Mouse (Mus musculus): Measurements from ENCODE around the gene Iqschfp.

The Iqschfp gene

DNA sequence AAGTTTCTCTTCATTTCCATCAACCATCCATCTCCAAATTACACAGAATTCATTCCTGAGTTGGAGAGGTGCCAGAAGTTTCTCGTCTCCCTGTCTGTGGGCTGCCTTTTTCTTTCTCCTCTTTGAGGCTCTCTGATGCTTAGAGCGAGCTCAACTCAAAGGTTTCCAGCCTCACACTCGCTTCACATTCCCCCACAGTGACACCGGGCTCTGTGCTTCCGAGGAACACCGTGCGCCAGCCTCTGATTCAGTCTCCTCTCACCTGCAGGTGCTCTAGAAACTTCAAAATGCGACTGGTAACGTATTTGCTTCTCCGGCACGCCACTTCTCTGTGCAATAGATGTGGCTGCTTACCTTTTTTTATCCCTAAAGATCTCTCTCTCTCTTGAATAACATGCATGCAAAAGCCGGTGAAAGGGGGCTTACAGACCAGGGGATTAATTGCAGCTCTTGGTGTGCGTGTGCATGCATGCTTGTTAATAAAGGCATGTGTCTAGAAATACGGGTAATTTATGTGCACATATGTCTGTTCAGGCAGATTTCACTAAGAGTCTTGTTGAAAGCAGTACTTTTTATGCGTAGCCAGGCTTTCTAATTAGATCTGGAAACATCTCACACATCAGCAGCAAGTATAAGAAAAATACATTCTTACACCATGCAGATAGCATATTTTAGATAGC is at the start of gene Iqschfp, which contains the start of gene Iqcj:
Gene Iqschfp, plus strand, starts transcription at position 207 of the 680 bp plus-strand sequence.
Gene Iqcj, plus strand, starts transcription at position 195 of the 680 bp plus-strand sequence.
- DNase-seq (ENCODE audit: low spot score in 2 of 2), result peak; percentile 57 to 59

DNA sequence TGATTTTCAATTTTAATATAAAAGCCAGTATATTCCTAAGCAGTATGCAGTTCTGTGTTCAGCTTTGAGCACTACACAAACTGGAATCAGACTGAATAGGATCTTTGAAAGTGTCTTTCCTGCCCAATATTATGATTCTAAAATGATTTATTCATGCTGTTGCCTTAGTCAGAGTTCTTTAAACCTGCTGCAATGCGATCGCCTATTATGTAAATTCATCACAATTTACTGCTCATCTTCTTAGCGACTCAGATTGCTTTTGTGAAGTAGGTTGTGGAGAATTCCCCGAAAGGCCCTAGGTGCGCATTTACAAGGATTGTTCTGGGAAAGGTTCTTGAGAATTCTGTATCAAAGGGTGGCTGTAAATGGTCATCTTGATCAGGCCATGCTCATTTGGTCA is 39.6 kb upstream of the Iqschfp start:
- DNase-seq (ENCODE audit: low spot score in 2 of 2), result no peak

DNA sequence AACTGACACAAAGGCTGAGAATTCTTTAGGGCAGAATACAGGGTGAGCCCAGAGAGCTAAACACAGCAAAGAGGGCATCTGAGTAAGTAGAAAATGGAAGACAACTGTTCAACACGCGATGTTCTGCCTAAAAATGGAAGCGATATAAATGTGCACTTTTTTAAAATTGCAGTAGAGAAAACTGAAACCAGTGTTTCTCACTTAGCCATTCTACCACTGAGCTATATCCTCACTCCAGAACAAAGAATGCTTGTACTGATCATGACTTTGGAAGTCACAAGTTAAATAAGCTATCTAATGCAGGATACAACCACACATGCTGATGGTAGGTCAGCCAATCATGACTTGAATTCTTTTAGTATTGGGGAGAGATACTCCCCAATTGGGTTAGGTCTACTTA is 30.5 kb upstream of the Iqschfp start:
- DNase-seq (ENCODE audit: low spot score in 2 of 2), result no peak

DNA sequence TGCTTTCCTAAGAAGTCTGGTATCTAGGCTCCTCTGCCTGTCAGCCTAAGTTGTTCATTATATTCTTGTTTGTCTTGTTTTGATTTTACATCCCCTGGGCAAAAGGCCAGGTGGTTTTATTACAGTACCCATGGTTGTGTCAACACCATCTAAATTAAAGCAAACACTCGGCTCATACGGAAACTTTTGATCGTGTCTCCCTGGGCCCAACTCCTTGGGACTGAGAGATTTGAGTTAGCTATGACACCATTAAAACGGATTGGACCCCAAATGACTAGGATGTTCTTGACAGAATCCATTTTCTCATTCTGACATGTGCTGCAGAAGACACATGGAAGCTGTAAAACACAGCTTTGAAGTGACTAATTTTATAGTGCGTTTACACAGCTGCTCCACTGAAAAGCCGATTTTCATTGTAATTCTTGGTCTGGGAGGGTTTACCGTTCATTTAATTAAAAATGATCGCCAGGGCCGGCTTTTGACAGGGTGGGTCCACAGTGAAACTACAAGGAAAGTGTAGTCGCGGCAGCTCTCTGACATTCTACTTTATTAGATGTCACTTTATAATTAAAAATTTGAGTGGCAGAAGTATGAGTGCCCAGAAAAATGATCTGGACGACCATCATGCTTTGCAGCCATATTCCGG is 24.5 kb upstream of the Iqschfp start:
- DNase-seq (ENCODE audit: low spot score in 2 of 2), result no peak

GRCm38 (mm10) chr3:67869424-67869823 is 22.6 kb upstream of the Iqschfp start:
- no peak for DNase-seq (ENCODE audit: low spot score in 2 of 2)

DNA sequence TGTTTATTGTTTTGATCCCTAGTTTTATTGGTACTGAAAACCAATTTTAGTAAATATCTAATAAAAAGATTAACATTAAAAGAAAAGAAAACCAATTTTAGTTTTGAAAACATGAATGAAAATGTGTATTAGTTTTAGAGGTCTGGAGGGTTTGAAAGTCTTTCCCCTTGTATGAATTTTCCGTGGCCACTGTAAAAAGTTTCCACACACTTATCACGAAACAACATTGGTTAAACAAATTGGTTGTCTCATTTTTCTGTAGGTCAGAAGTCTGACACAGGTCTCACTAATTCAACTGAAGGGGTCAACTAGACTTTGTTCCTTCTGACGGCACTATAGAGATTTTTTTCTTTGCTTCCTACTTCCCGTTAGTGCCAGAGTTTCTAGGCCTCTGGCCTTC is 14.8 kb upstream of the Iqschfp start:
- no peak for DNase-seq (ENCODE audit: low spot score in 2 of 2)

GRCm38 (mm10) chr3:67884335-67884734 is 7.7 kb upstream of the Iqschfp start:
- no peak for DNase-seq (ENCODE audit: low spot score in 2 of 2)

DNA sequence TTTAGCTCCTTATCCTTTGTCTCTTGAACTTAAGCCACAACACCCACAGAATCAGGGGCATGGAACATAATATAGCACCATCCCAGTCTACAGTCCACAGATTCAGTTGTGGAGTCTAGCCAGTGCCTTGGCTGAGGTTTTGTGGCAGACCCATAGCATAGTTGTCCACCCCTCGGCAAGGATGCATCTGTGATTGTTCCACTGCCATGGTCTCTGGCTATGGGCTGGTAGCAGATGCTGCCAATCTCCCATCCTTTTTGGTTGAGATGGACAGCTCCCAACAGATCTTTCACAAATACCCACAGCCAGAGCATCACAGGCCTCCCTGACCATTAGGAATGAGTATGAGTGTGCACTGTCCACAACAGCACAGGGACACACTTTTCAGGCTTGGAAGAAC is 5.9 kb upstream of the Iqschfp start:
- DNase-seq (ENCODE audit: low spot score in 2 of 2), result no peak

- no peak for DNase-seq (ENCODE audit: low spot score in 2 of 2)
Measured at GRCm38 (mm10) chr3:67887251-67887650, 4.8 kb upstream of the Iqschfp start.

DNA sequence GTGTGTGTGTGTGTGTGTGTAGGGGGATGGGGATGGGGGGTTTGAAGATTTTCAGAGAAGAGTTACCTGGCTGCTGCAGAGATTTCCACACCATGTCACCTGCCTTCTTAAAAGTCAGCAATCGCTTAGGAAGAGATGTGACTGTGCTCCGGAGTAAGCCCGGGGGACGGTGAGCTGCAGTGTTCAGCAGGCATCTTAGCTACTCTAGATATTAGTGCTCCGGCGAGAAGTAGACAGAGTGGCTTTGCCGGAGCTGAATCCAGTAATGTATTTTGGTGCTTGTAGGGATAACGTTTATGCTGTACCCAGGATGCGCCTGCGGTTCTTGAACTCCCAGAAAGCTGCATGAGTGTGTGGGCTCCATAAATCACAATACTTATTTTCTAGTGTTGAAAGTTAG is 736 bp downstream of the Iqschfp start:
- DNase-seq (ENCODE audit: low spot score in 2 of 2), result peak; percentile 33 to 54

DNA sequence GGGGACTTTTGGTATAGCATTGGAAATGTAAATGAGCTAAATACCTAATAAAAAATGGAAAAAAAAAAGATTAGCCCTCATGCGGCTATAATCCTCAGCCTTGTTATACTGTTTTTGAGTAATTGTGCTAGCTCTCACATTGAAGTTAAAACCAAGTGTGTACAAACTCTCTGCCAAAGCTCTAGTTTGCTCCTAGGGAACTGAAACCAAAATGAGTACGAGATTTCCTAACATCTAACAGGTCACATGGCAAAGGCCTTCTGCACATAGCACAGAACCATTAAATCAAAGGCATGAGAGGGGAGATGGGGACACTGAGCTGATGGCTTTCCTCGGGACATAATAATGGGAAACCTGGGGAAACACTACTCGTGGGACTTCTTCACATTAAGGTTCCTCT is 10.5 kb downstream of the Iqschfp start:
- DNase-seq (ENCODE audit: low spot score in 2 of 2), result no peak

DNA sequence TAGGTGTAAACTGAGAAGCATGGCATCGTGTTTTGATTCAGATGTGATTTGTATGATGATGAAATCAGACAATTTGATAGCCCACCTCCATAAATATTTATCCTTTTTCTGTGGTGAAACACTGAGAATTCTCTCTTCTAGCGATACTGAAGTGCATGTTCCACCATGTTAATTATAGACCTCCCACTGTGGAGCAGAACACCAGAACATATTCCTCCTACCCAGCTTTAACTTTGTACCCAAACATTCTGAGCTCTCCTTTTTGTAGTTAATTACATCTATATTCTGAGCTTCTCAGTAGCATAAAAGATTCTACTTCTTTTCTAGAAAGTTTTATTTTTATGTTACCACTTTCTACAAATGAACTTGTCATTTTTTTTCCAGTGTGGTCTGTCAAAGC is 16.6 kb downstream of the Iqschfp start:
- no peak for DNase-seq (ENCODE audit: low spot score in 2 of 2)

GRCm38 (mm10) chr3:67918098-67918497 is 26.1 kb downstream of the Iqschfp start:
- DNase-seq (ENCODE audit: low spot score in 2 of 2), result no peak

DNA sequence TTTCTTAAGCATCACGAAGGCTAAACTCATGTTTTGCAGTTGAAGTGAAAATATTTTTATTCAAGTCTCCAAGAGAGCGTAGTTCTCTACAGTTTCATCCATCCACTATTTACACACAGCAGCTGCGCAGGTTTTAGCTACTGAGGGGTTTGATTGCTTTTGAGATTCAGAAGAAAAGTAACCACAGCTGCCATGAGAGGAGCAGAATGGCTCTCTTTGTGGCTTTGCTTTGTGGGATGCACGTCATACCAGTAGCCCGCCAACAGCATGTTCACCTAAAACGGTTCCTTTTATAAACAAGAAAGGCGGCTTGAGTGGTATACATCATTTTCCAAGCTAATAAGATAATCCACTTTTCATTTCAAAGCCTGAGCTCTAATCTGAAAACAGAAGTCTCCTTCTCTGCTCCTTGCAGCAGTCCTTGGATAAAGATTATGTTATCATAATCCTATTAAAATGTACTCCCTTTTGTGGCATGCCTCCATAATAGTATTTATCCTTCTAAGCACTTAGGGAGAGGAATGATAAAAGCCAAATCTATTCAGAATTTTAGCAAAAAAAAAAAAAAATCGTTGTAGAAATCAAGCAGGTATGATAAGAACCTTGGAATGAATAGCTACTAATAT is 26.7 kb downstream of the Iqschfp start:
- DNase-seq (ENCODE audit: low spot score in 2 of 2), result no peak

- DNase-seq (ENCODE audit: low spot score in 2 of 2), result peak; percentile 12 to 16
Measured at GRCm38 (mm10) chr3:67923095-67923494, 31.1 kb downstream of the Iqschfp start.

DNA sequence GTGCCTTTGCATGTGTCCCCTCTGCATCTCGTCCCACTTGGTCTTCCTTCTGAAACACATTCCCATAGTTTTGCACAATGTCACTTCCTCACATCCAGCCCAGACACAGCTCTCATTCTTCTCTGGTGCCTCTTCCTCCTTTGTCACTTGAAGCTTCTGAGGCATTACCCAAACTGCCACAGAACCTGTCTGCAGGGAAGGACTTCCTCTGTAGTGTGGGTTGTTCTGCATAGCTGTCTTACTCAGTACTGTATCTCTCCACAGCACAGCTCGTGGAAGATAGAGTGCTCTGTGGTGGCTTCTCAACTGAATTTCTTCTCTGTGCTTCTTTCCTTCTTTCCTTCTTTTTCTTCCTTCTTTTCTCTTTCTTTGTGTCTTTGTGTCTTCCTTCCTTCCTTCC is 33.4 kb downstream of the Iqschfp start:
- DNase-seq (ENCODE audit: low spot score in 2 of 2), result no peak

DNA sequence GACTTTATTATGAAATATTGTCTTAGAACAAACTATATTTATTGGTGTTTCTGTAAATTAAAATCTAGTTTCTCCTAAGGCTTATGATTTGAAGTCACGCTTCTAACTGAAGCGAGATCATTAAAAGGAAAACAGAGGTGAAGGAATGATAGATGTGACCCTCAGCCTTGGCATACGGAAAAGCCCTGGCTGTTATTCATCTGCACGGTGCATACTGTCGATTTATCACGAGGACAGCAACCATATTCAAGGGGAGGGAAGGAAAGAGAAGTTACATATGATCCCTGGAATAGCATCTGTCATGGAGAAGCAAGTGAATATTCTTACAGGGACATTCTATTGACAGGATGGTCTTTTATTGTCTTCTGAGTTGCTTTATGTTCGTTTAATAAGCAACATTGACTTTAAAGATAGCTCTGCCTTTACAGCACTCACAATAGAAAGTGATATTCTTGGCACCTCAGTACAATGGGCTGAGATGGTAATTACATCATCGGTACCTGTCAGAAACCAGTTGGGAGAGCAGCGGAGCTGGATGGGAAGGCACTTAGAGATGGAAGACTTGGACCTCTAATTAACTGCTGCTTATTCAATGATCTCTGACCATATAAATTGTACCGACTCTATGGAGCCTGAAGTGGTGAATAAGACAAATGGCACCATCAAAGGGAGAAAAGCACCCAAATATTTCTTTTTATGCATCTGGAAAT is 38.5 kb downstream of the Iqschfp start:
- DNase-seq (ENCODE audit: low spot score in 2 of 2), result no peak

- DNase-seq (ENCODE audit: low spot score in 2 of 2), result no peak
Measured at GRCm38 (mm10) chr3:67931181-67931580, 39.1 kb downstream of the Iqschfp start.

DNA sequence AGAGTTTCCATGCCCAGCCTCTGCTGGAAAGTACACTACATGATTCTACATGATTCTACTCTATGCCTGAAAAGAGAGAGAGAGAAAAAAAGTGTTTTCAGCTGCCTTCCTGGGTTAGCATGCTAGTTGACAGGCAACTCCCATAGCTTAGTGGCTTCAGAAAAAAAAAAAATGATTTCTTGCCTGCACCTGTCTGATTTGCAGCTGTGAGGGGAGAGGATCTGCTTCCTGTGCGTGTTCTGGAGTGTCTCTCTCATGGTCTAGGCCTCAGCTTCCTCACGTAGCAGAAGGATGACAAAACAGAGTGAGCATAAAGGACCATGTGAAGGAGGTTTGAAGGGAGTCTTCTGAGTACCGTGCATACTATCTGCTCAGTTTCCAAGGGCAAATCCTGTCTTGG is 39.9 kb downstream of the Iqschfp start:
- no peak for DNase-seq (ENCODE audit: low spot score in 2 of 2)

- no peak for DNase-seq (ENCODE audit: low spot score in 2 of 2)
Measured at GRCm38 (mm10) chr3:67935829-67936228, 43.8 kb downstream of the Iqschfp start.

- no peak for DNase-seq (ENCODE audit: low spot score in 2 of 2)
Measured at GRCm38 (mm10) chr3:67947000-67947399, 55.0 kb downstream of the Iqschfp start.

GRCm38 (mm10) chr3:67952517-67952940 is 60.5 kb downstream of the Iqschfp start:
- no peak for DNase-seq (ENCODE audit: low spot score in 2 of 2)
